Mouse (Mus musculus) kidney, postnatal 0 days (tissue): Measurements from ENCODE around the gene Nfix. TPM values are rescaled to one million over a fixed set of nuclear protein-coding genes. Genes with fewer than 3 reads are reported as not detected.

ENCODE experiments used
- ATAC-seq: fragments of 200-750 bp; cut with Nextera tagmentation; replicated peaks from 2 replicates; pipeline ENCODE4 v1.8.0; 2017; ENCODE audit warnings: low read depth, moderate number of reproducible peaks, moderate TSS enrichment, moderate library complexity; ENCODE audit not compliant: low FRiP score
- DNase-seq: peaks from one replicate; pipeline ENCODE4 v3.0.0-alpha.2; 2016; ENCODE audit warnings: low spot score
- H3K27ac ChIP-seq: fragments of 300-500 bp; sonication (generic); 2 replicates; pipeline ENCODE4 v1.5.1; 2014; ENCODE audit warnings: mild to moderate bottlenecking
- H3K27me3 ChIP-seq: fragments of 300-500 bp; sonication (generic); 2 replicates; pipeline ENCODE4 v1.6.1; 2014; ENCODE audit warnings: low read length, mixed read lengths; ENCODE audit not compliant: insufficient read depth
- H3K36me3 ChIP-seq: fragments of 300-500 bp; sonication (generic); 2 replicates; pipeline ENCODE4 v1.6.1; 2014; ENCODE audit warnings: low read length, mixed read lengths; ENCODE audit not compliant: insufficient read depth
- H3K4me1 ChIP-seq: fragments of 300-500 bp; sonication (generic); replicated peaks from 2 replicates; pipeline ENCODE4 v1.6.1; 2014; ENCODE audit warnings: antibody characterized with exemption, low read length, mixed read lengths; ENCODE audit not compliant: insufficient read depth
- H3K4me2 ChIP-seq: fragments of 300-500 bp; sonication (generic); 2 replicates; pipeline ENCODE4 v1.6.1; 2014; ENCODE audit warnings: mild to moderate bottlenecking, low read length, moderate library complexity, mixed read lengths
- H3K4me3 ChIP-seq: fragments of 300-500 bp; sonication (generic); replicated peaks from 2 replicates; pipeline ENCODE4 v1.5.1; 2014; ENCODE audit warnings: low read depth, low read length
- H3K9ac ChIP-seq: fragments of 300-500 bp; sonication (generic); 2 replicates; pipeline ENCODE4 v1.6.1; 2014; ENCODE audit warnings: low read depth, low read length
- H3K9me3 ChIP-seq: fragments of 300-500 bp; sonication (generic); replicated peaks from 2 replicates; pipeline ENCODE4 v1.6.1; 2016; ENCODE audit warnings: low read length, inconsistent platforms, mixed read lengths
- CTCF ChIP-seq: IDR thresholded peaks from 2 replicates; pipeline ENCODE4 v1.5.1; 2016; ENCODE audit warnings: antibody characterized with exemption, low read depth, mild to moderate bottlenecking, moderate library complexity
- WGBS: fragments of 180-500 bp; shearing (Covaris S2); extraction: QIAGEN DNeasy Blood & Tissue Kit; methylation state at CpG from one replicate; pipeline ENCODE4 v1.1.7; 2014; 5-methylcytosine and 5-hydroxymethylcytosine counted together
- polyA plus RNA-seq: library from polyadenylated mRNA; unstranded; fragments of >200 nt; fragmentation: Nextera tagmentation; extraction: Ambion mirVana; gene quantifications from 2 replicates; pipeline ENCODE4 v1.2.1, GENCODE M21; 2015

Gene Nfix
- polyA plus RNA-seq, 1 experiment from 2014 or later, result 21.1 TPM

GRCm38 (mm10) chr8:84752734-84753582 is 47.2 kb downstream of the Nfix start:
- WGBS, result 81% methylated on average over 6 of the region's 6 CpGs
- DNase-seq (no peak), ATAC-seq (no peak)
- H3K36me3 ChIP-seq, result no peaks in the 10 kb centered on the region
- no peak overlapping the region for H3K4me2 ChIP-seq
- H3K27me3 ChIP-seq, result peaks cover 16% of the 10 kb centered on the region; the same call in 1 of the 2 replicates
- no peak overlapping the region for H3K9ac ChIP-seq
- no peak for TF ChIP-seq CTCF
- H3K4me1 ChIP-seq, result peaks cover 9% of the 10 kb centered on the region; the same call in 1 of the 2 replicates
- H3K4me3 ChIP-seq, result no peak overlapping the region
- no peaks in the 10 kb centered on the region for H3K9me3 ChIP-seq
- no peak overlapping the region for H3K27ac ChIP-seq

DNA sequence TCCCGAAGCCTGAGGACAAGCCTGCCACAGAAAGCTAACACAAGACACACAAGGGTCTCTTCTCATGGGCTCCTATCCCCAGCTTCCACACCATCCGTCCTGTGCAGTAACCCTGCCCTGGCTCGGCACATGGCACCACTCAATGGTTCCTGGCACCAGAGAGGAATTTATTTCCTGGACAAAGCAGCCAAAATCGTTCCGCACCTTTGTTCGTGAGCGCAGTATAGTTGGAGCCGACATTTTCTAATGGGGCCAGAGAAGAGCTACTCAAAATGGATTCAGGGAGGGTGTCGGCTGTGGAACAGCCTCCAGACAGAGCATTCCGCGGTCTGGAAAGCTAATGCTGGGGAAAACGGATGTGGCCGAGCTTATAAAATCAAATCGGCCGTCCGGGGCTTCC is 50.6 kb downstream of the Nfix start:
- Histone ChIP-seq H3K9me3 (no peaks in the 10 kb centered on the region), H3K4me1 (peaks cover 7% of the 10 kb centered on the region; the same call in 1 of the 2 replicates), H3K4me3 (no peak overlapping the region), H3K36me3 (no peaks in the 10 kb centered on the region), H3K9ac (no peak overlapping the region), H3K27me3 (peaks cover 16% of the 10 kb centered on the region; the same call in 1 of the 2 replicates), H3K4me2 (no peak overlapping the region), H3K27ac (no peak overlapping the region)
- DNase-seq, result no peak
- no peak for TF ChIP-seq CTCF
- ATAC-seq, result no peak
- 64% methylated on average over 16 of the region's 16 CpGs for WGBS

DNA sequence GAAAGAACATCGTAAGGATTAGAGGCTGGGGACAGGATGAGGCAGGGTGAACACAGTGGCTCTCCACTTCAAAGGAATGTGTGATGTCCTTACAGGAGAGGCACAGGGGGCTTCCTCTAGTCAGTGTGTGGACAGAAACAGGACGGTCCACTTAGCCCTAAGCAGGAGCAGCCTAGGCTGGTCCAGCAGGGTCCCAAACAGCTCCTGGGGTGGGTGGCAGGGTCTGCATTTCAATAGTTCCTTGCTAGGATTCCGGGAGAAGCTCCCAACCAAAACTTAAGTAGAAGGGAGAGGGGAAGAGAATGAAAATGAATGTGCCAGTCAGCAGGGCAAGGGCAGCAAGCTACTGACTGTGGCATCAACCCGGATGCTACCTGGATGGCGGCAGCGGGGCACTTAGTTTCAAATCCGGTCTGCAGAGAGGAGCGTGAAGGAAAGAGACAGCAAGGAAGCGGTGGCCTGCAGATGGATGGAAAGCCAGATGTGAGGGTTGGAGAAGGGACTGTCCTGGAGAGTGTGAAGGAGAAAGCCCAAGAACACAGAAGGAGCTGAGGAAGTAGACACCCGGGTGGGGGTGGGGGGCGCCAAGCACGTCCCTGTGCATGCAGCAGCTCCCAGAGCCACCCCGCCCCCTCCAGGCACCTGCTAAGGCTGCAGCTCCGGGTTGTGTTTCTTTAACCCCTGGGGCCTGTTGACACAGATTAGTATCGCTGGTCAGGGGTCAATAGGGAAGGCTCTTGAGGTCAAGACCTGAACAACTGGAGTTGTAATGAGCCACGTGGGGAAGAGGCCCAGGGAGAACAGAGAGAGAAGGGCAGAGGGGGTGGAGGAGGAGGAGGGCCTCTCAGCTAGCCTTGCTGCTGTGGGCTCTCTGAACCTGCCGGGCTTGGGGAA is 54.9 kb downstream of the Nfix start:
- ATAC-seq, result 0 out of 2 replicates have a peak, but pooled peaks have one; percentile 23

GRCm38 (mm10) chr8:84743517-84744420 is 56.4 kb downstream of the Nfix start:
- H3K36me3 ChIP-seq, result no peaks in the 10 kb centered on the region
- H3K9ac ChIP-seq, result no peak overlapping the region
- H3K4me1 ChIP-seq, result peaks cover 25% of the 10 kb centered on the region
- no peak overlapping the region for H3K4me2 ChIP-seq
- no peak for TF ChIP-seq CTCF
- 0 out of 2 replicates have a peak, but pooled peaks cover 3% of the 10 kb centered on the region for H3K27me3 ChIP-seq
- H3K27ac ChIP-seq, result no peak overlapping the region
- peak; percentile 83 for DNase-seq
- H3K4me3 ChIP-seq, result no peak overlapping the region
- WGBS, result 14% methylated on average over 14 of the region's 17 CpGs
- H3K9me3 ChIP-seq, result no peaks in the 10 kb centered on the region
- peak; percentile 59 for ATAC-seq

More for the DNA sequence above, 54.9 kb downstream of the Nfix start:
- Histone ChIP-seq H3K27me3 (peaks cover 6% of the 10 kb centered on the region; the same call in 1 of the 2 replicates), H3K36me3 (no peaks in the 10 kb centered on the region), H3K9ac (no peak overlapping the region), H3K4me1 (peaks cover 28% of the 10 kb centered on the region), H3K27ac (no peak overlapping the region), H3K9me3 (no peaks in the 10 kb centered on the region), H3K4me2 (no peak overlapping the region), H3K4me3 (no peak overlapping the region)
- TF ChIP-seq CTCF, result no peak
- WGBS, result 11% methylated on average over 17 of the region's 17 CpGs
- peak; percentile 33 for DNase-seq

GRCm38 (mm10) chr8:84743054-84743415 is 57.1 kb downstream of the Nfix start:
- Histone ChIP-seq H3K4me1 (peaks cover 25% of the 10 kb centered on the region), H3K27ac (no peak overlapping the region), H3K36me3 (no peaks in the 10 kb centered on the region), H3K9ac (0 out of 2 replicates have a peak overlapping the region, but pooled peaks have one; percentile 10), H3K4me3 (no peak overlapping the region), H3K9me3 (no peaks in the 10 kb centered on the region), H3K27me3 (0 out of 2 replicates have a peak, but pooled peaks cover 3% of the 10 kb centered on the region), H3K4me2 (0 out of 2 replicates have a peak overlapping the region, but pooled peaks have one; percentile 23)
- WGBS, result 13% methylated on average over 10 of the region's 10 CpGs
- DNase-seq (no peak), ATAC-seq (no peak)
- TF ChIP-seq CTCF, result no peak
